Mouse (Mus musculus) heart, embryonic 11.5 days (tissue): ENCODE data around the gene Gm20388. TPM values are rescaled to one million over a fixed set of nuclear protein-coding genes. Genes with fewer than 3 reads are reported as not detected.

Experiments used
- ATAC-seq: fragments of 200-750 bp; cut with Nextera tagmentation; replicated peaks from 2 replicates; pipeline ENCODE4 v1.8.0; 2017; ENCODE audit warnings: moderate library complexity; ENCODE audit not compliant: insufficient number of reproducible peaks, low FRiP score, low TSS enrichment
- H3K27ac ChIP-seq: fragments of 300-500 bp; sonication (generic); 2 replicates; pipeline ENCODE4 v1.5.1; 2014; ENCODE audit warnings: mild to moderate bottlenecking, low read depth, low read length
- H3K27me3 ChIP-seq: fragments of 300-500 bp; sonication (generic); 2 replicates; pipeline ENCODE4 v1.6.1; 2014; ENCODE audit warnings: mild to moderate bottlenecking, low read length, mixed read lengths; ENCODE audit not compliant: control insufficient read depth, insufficient read depth
- H3K36me3 ChIP-seq: fragments of 300-500 bp; sonication (generic); 2 replicates; pipeline ENCODE4 v1.6.1; 2014; ENCODE audit warnings: mild to moderate bottlenecking, low read length, moderate library complexity, mixed read lengths; ENCODE audit not compliant: control insufficient read depth, insufficient read depth
- H3K4me1 ChIP-seq: fragments of 300-500 bp; sonication (generic); 2 replicates; pipeline ENCODE4 v1.6.1; 2014; ENCODE audit warnings: low read length; ENCODE audit not compliant: control insufficient read depth, insufficient read depth
- H3K4me2 ChIP-seq: fragments of 300-500 bp; sonication (generic); 2 replicates; pipeline ENCODE4 v1.6.1; 2014; ENCODE audit warnings: mild to moderate bottlenecking, moderate library complexity
- H3K4me3 ChIP-seq: fragments of 300-500 bp; sonication (generic); 2 replicates; pipeline ENCODE4 v1.5.1; 2014; ENCODE audit warnings: low read depth, low read length
- H3K9ac ChIP-seq: fragments of 300-500 bp; sonication (generic); 2 replicates; pipeline ENCODE4 v1.6.1; 2014; ENCODE audit warnings: mild to moderate bottlenecking, low read depth, low read length, moderate library complexity
- H3K9me3 ChIP-seq: fragments of 300-500 bp; sonication (generic); replicated peaks from 2 replicates; pipeline ENCODE4 v1.6.1; 2016; ENCODE audit warnings: low read length; ENCODE audit not compliant: control insufficient read depth
- WGBS: fragments of 180-500 bp; shearing (Covaris S2); extraction: QIAGEN DNeasy Blood & Tissue Kit; methylation state at CpG from one replicate; pipeline ENCODE4 v1.1.7; 2014; ENCODE audit not compliant: insufficient replicate concordance; 5-methylcytosine and 5-hydroxymethylcytosine counted together
- polyA plus RNA-seq: library from polyadenylated mRNA; unstranded; fragments of >200 nt; fragmentation: Nextera tagmentation; extraction: Ambion mirVana; gene quantifications from 2 replicates; pipeline ENCODE4 v1.2.1, GENCODE M21; 2014

Gm20388 gene
- polyA plus RNA-seq, 1 experiment from 2014 or later, result 6.4 TPM

DNA sequence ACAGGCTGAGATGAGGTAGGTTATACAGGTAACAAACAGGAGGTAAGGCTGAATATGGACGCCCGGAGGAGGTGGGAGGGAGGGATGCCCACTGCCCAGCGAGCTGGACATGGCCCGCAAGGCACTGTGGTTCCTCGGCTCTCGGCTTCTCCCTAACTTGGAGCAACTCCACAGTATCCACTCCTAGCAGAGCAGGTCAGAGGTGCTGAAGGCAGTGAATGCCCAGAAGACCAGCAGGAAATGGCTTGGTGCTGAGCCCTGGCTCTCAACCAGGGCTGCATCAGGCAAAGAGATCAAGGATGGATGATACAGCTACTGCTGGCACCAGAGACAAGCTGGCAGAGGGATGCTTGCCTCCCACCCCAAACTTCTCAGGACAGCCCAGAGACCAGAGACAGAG, 2613.9 kb downstream of the Gm20388 start:
- Histone ChIP-seq H3K4me2 (peak overlapping the region; percentile 55), H3K9me3 (no peaks in the 10 kb centered on the region), H3K27ac (peak overlapping the region; percentile 63; the same call in 1 of the 2 replicates), H3K36me3 (peaks cover 6% of the 10 kb centered on the region; the same call in 1 of the 2 replicates), H3K9ac (peak overlapping the region; percentile 47), H3K4me3 (no peak overlapping the region), H3K27me3 (no peaks in the 10 kb centered on the region), H3K4me1 (peaks cover 76% of the 10 kb centered on the region)
- ATAC-seq, result no peak
- 74% methylated on average over 6 of the region's 6 CpGs for WGBS

DNA sequence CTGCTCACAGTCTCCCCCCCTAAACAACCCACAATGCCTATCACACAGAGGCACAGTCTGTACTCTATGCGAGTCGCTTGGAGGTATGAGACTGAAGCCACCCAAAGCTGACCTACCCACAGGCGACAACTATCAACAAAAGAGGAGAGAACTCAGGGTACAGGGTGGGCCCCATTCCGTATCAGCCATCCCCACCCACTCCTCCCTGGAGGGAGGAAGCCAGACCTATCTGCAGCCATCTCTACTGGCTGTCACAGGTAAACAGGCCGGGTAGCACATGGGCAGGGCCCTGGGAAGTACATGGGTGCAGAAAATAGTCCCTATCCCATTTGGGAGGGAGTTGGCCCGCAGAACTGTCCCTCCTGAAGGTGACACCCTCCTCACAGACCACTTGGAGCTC, 2614.4 kb downstream of the Gm20388 start:
- Histone ChIP-seq H3K4me2 (peak overlapping the region; percentile 55), H3K4me3 (no peak overlapping the region), H3K36me3 (peaks cover 6% of the 10 kb centered on the region; the same call in 1 of the 2 replicates), H3K9ac (no peak overlapping the region; the same call in 1 of the 2 replicates), H3K4me1 (peaks cover 72% of the 10 kb centered on the region), H3K27me3 (no peaks in the 10 kb centered on the region), H3K27ac (peak overlapping the region; percentile 90), H3K9me3 (no peaks in the 10 kb centered on the region)
- 60% methylated on average over 6 of the region's 6 CpGs for WGBS
- peak; percentile 62; the same call in 1 of the 2 replicates for ATAC-seq

DNA sequence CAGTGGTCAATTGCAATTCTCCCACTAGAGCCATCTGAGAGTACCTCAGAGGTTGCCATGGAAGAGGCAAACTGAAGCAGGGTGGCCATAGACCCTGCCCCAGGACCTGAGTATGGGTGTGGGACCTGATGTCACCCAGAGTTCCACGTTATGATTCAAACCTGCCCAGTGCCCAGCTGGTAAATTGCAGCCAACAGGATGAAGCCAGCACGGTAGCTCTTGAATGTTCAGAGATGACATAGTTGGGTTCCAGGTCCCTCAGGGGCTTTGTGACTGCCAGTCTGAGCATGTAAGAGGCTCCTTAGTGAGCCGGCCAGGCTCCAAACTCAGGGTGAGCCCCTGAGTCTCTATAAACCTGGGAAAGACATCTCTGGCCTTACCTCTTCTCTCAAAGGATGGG, 2615.4 kb downstream of the Gm20388 start:
- no peak for ATAC-seq
- 48% methylated on average over 3 of the region's 3 CpGs for WGBS
- H3K9me3 ChIP-seq, result no peaks in the 10 kb centered on the region
- peak overlapping the region; percentile 90 for H3K27ac ChIP-seq
- H3K4me3 ChIP-seq, result no peak overlapping the region
- peak overlapping the region; percentile 58 for H3K9ac ChIP-seq
- H3K36me3 ChIP-seq, result peaks cover 6% of the 10 kb centered on the region; the same call in 1 of the 2 replicates
- no peaks in the 10 kb centered on the region for H3K27me3 ChIP-seq
- H3K4me2 ChIP-seq, result peak overlapping the region; percentile 46
- peaks cover 70% of the 10 kb centered on the region for H3K4me1 ChIP-seq

DNA sequence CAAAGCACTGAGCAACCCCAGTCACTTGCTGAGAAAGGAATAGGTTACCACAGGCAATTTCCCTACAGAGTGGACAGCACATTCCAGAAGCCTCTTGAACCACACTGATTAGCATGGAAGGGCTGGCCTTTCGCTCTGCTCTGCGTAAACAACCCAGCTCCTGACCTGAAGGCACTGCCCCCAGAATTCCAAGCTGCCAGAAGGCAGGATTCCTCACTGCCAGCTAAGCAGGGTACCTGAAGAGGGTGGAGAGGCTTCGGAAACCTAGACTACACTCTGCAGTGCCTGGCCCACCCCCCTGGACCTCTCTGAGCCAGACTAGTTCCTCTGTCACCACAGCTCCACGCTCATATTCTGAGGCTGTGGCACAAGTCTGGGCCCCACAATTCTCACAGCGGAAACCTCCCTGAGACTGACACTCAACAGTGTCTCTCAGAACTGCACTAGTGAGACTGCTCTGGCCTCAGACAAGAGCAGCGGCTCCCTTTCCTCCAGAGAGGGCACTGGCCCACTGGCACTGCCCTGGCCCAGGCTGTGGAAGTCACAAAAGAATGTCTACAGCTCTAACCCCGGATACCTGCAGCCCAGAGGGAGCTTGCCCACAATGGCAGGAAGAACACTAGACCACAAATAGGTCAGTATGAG, 2616.0 kb downstream of the Gm20388 start:
- Histone ChIP-seq H3K36me3 (peaks cover 6% of the 10 kb centered on the region; the same call in 1 of the 2 replicates), H3K27me3 (no peaks in the 10 kb centered on the region), H3K4me3 (no peak overlapping the region), H3K9me3 (no peaks in the 10 kb centered on the region), H3K27ac (peak overlapping the region; percentile 90), H3K4me1 (peaks cover 75% of the 10 kb centered on the region), H3K9ac (peak overlapping the region; percentile 58), H3K4me2 (peak overlapping the region; percentile 46)
- 36% methylated on average over 7 of the region's 7 CpGs for WGBS
- ATAC-seq, result no peak; the same call in 1 of the 2 replicates

DNA sequence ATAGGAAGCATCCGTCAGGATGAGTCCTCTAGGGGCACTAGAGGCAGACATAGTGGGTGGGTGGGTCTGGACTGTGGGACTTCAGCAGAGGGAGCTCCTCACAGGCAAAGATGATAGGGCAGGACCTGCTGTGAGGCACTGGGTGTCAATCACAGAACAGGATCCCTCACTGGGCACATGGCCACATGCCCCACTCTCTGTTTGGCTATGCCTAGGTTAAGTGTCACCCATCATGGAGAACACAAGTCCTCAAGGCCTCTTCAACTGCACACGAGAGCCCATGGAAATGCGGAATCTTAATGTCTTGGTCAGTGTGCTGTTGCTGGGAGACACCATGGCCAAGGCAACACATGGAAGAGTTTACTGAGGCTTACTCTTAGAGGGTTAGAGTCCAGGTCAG, 2617.3 kb downstream of the Gm20388 start:
- 82% methylated on average over 3 of the region's 3 CpGs for WGBS
- H3K9ac ChIP-seq, result no peak overlapping the region
- no peak for ATAC-seq
- H3K4me1 ChIP-seq, result peaks cover 74% of the 10 kb centered on the region
- H3K4me2 ChIP-seq, result no peak overlapping the region
- no peaks in the 10 kb centered on the region for H3K9me3 ChIP-seq
- peak overlapping the region; percentile 54 for H3K27ac ChIP-seq
- H3K27me3 ChIP-seq, result no peaks in the 10 kb centered on the region
- H3K4me3 ChIP-seq, result no peak overlapping the region
- H3K36me3 ChIP-seq, result peaks cover 3% of the 10 kb centered on the region; the same call in 1 of the 2 replicates

DNA sequence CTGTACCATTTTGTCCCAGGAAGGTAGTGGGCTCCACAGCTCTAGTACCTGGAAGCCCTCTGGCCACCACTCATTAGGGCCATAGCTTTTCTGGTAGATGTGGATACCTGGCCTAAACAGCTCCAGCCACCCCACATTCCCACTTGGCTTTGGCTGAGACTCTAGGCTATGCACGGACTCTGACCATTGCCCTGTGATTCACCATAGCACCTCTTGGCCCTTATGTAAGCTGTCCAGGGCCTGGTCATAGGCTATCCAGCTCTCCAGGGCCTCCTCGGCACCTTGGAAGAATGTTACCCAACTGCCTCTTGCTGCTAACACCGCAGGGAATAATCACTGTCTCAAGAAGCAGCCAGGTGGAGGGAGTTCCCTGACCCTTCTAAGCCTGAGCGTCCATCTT, 2618.5 kb downstream of the Gm20388 start:
- no peaks in the 10 kb centered on the region for H3K27me3 ChIP-seq
- H3K4me1 ChIP-seq, result peaks cover 67% of the 10 kb centered on the region
- H3K4me3 ChIP-seq, result no peak overlapping the region
- no peak overlapping the region for H3K27ac ChIP-seq
- H3K9me3 ChIP-seq, result no peaks in the 10 kb centered on the region
- peaks cover 3% of the 10 kb centered on the region; the same call in 1 of the 2 replicates for H3K36me3 ChIP-seq
- WGBS, result 88% methylated on average over 4 of the region's 4 CpGs
- no peak for ATAC-seq
- no peak overlapping the region for H3K4me2 ChIP-seq
- no peak overlapping the region for H3K9ac ChIP-seq

DNA sequence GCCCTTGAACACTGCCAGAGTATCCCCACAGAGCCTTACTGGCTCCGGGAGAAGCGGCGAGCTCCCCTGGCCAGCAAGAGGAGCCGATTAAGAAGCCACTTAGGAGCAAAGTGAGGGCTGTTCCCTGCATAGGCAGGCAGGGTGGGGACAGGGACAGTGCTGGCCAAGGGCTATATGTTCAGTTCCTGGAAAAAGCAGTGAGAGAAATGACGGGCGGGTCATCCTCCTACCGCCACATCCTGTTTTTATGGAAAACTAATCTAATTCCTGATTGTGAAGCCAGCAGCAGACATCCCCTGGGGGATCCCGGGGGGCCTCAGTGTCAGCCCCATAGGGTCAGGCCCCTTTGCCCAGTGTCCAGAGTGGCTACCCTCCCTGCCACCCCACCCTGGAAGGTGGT, 2620.7 kb downstream of the Gm20388 start:
- H3K27me3 ChIP-seq, result no peaks in the 10 kb centered on the region
- no peaks in the 10 kb centered on the region for H3K9me3 ChIP-seq
- WGBS, result 56% methylated on average over 8 of the region's 8 CpGs
- peak overlapping the region; percentile 32; the same call in 1 of the 2 replicates for H3K4me2 ChIP-seq
- ATAC-seq, result no peak
- H3K4me1 ChIP-seq, result peaks cover 49% of the 10 kb centered on the region
- peak overlapping the region; percentile 64 for H3K27ac ChIP-seq
- H3K36me3 ChIP-seq, result peaks cover 3% of the 10 kb centered on the region; the same call in 1 of the 2 replicates
- H3K4me3 ChIP-seq, result no peak overlapping the region
- H3K9ac ChIP-seq, result no peak overlapping the region; the same call in 1 of the 2 replicates

DNA sequence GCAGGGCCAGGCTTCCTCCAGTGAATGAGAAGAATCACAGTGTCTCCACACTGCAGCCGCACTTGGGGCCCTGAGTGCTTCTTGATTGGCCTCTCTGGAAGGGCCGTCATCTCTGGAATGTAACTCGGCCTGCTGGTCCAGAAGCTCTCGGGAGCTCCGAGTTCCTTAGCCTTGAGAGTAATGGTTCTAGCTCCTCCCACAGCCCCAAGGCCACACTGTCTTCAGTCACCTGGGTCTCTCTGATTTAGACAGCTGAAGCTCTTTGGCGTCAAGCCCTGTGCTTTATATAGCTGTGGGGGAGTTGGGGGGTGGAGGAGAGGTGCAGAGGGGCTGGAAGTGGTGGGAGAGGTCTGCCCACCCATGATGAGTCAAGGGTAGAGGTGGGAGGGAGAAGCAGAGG, 2626.4 kb downstream of the Gm20388 start:
- Histone ChIP-seq H3K9ac (peak overlapping the region; percentile 61), H3K36me3 (no peaks in the 10 kb centered on the region), H3K4me3 (no peak overlapping the region), H3K4me2 (peak overlapping the region; percentile 47), H3K27ac (peak overlapping the region; percentile 57), H3K9me3 (no peaks in the 10 kb centered on the region), H3K27me3 (no peaks in the 10 kb centered on the region), H3K4me1 (peaks cover 32% of the 10 kb centered on the region)
- peak; percentile 33; the same call in 1 of the 2 replicates for ATAC-seq
- 16% methylated on average over 6 of the region's 6 CpGs for WGBS
